Mouse (Mus musculus): ENCODE results near the gene Dennd1c. TPM values are rescaled to one million over a fixed set of nuclear protein-coding genes. Genes with fewer than 3 reads are reported as not detected.

The Dennd1c gene
- total RNA-seq, 1 experiment = 0.45 TPM

- TF ChIP-seq HCFC1 (IDR thresholded peaks at IDR 0.05; ENCODE audit: borderline replicate concordance, insufficient read depth, low read length) = no peak
- no peak for TF ChIP-seq CHD2 (IDR thresholded peaks at IDR 0.05; ENCODE audit: low read depth, low read length)
- TF ChIP-seq MAFK (IDR thresholded peaks at IDR 0.05; ENCODE audit: insufficient read depth, low read depth, low read length) = no peak
- no peak for TF ChIP-seq ZNF384 (IDR thresholded peaks at IDR 0.05; ENCODE audit: low read depth, low read length)
- TF ChIP-seq ZC3H11A (IDR thresholded peaks at IDR 0.05; ENCODE audit: borderline replicate concordance, low read depth, low read length) = no peak
Measured at GRCm38 (mm10) chr17:57066908-57067307, 11.4 kb downstream of the Dennd1c start.

GRCm38 (mm10) chr17:57063031-57063430 lies 15.3 kb downstream of the Dennd1c start:
- TF ChIP-seq ZNF384 (IDR thresholded peaks at IDR 0.05; ENCODE audit: low read depth, low read length) (no peak), ZC3H11A (IDR thresholded peaks at IDR 0.05; ENCODE audit: borderline replicate concordance, low read depth, low read length) (no peak), MAFK (IDR thresholded peaks at IDR 0.05; ENCODE audit: insufficient read depth, low read depth, low read length) (no peak), HCFC1 (IDR thresholded peaks at IDR 0.05; ENCODE audit: borderline replicate concordance, insufficient read depth, low read length) (no peak), CHD2 (IDR thresholded peaks at IDR 0.05; ENCODE audit: low read depth, low read length) (no peak)
- in situ Hi-C loops (cut with MboI; ENCODE audit: low sequenced_read_pairs in 2 of 2, unreplicated experiment in 2 of 2) = no loop called here
- no peak overlapping the region for H3K9ac ChIP-seq (ENCODE audit: insufficient read depth, low read depth, low read length, poor library complexity, severe bottlenecking)
- H3K27ac ChIP-seq (ENCODE audit: insufficient read depth, low read depth, low read length, poor library complexity, severe bottlenecking) = no peak overlapping the region
- H3K9me3 ChIP-seq (ENCODE audit: control insufficient read depth, insufficient read depth, low read depth, low read length) = no peaks in the 10 kb centered on the region
- H3K4me3 ChIP-seq (ENCODE audit: insufficient read depth in 1 of 2, low read depth in 1 of 2, low read length in 2 of 2, poor library complexity in 1 of 2, severe bottlenecking in 1 of 2) = peak overlapping the region; percentile 69 to 78
- no peak for DNase-seq (ENCODE audit: low read depth, low spot score)
- H3K4me1 ChIP-seq (ENCODE audit: control insufficient read depth in 2 of 2, insufficient read depth in 2 of 2, low read length in 2 of 2, poor library complexity in 1 of 2) = peaks cover 0 to 22% of the 10 kb centered on the region in 2 experiments; a peak in 2 of 4 replicates
- H3K36me3 ChIP-seq (ENCODE audit: control insufficient read depth, insufficient read depth, low read length, poor library complexity, severe bottlenecking) = peaks cover 8% of the 10 kb centered on the region; the same call in 1 of the 2 replicates

More at GRCm38 (mm10) chr17:57066908-57067307, 11.4 kb downstream of the Dennd1c start:
- Histone ChIP-seq H3K27ac (ENCODE audit: insufficient read depth, low read depth, low read length, poor library complexity, severe bottlenecking) (no peak overlapping the region), H3K9ac (ENCODE audit: insufficient read depth, low read depth, low read length, poor library complexity, severe bottlenecking) (no peak overlapping the region), H3K4me1 (ENCODE audit: control insufficient read depth in 2 of 2, insufficient read depth in 2 of 2, low read length in 2 of 2, poor library complexity in 1 of 2) (peaks cover 2 to 15% of the 10 kb centered on the region in 2 experiments; a peak in 2 of 4 replicates), H3K9me3 (ENCODE audit: control insufficient read depth, insufficient read depth, low read depth, low read length) (no peaks in the 10 kb centered on the region), H3K4me3 (ENCODE audit: insufficient read depth in 1 of 2, low read depth in 1 of 2, low read length in 2 of 2, poor library complexity in 1 of 2, severe bottlenecking in 1 of 2) (no peak overlapping the region), H3K36me3 (ENCODE audit: control insufficient read depth, insufficient read depth, low read length, poor library complexity, severe bottlenecking) (peaks cover 8% of the 10 kb centered on the region; the same call in 1 of the 2 replicates)
- no peak for DNase-seq (ENCODE audit: low read depth, low spot score)
- in situ Hi-C loops (cut with MboI; ENCODE audit: low sequenced_read_pairs in 2 of 2, unreplicated experiment in 2 of 2) = no loop called here

GRCm38 (mm10) chr17:57062548-57062947 lies 15.8 kb downstream of the Dennd1c start:
- peaks cover 0 to 23% of the 10 kb centered on the region in 2 experiments; a peak in 2 of 4 replicates for H3K4me1 ChIP-seq (ENCODE audit: control insufficient read depth in 2 of 2, insufficient read depth in 2 of 2, low read length in 2 of 2, poor library complexity in 1 of 2)
- no peak for DNase-seq (ENCODE audit: low read depth, low spot score)
- peak; percentile 82; the same call in 1 of the 2 replicates for TF ChIP-seq ZNF384 (IDR thresholded peaks at IDR 0.05; ENCODE audit: low read depth, low read length)
- TF ChIP-seq HCFC1 (IDR thresholded peaks at IDR 0.05; ENCODE audit: borderline replicate concordance, insufficient read depth, low read length) = no peak
- no peak for TF ChIP-seq ZC3H11A (IDR thresholded peaks at IDR 0.05; ENCODE audit: borderline replicate concordance, low read depth, low read length)
- H3K9me3 ChIP-seq (ENCODE audit: control insufficient read depth, insufficient read depth, low read depth, low read length) = no peaks in the 10 kb centered on the region
- in situ Hi-C loops (cut with MboI; ENCODE audit: low sequenced_read_pairs in 2 of 2, unreplicated experiment in 2 of 2) = no loop called here
- peak overlapping the region; percentile 10; the same call in 1 of the 2 replicates for H3K27ac ChIP-seq (ENCODE audit: insufficient read depth, low read depth, low read length, poor library complexity, severe bottlenecking)
- H3K9ac ChIP-seq (ENCODE audit: insufficient read depth, low read depth, low read length, poor library complexity, severe bottlenecking) = peak overlapping the region; percentile 74
- H3K4me3 ChIP-seq (ENCODE audit: insufficient read depth in 1 of 2, low read depth in 1 of 2, low read length in 2 of 2, poor library complexity in 1 of 2, severe bottlenecking in 1 of 2) = peak overlapping the region; percentile 69 to 78
- H3K36me3 ChIP-seq (ENCODE audit: control insufficient read depth, insufficient read depth, low read length, poor library complexity, severe bottlenecking) = peaks cover 8% of the 10 kb centered on the region; the same call in 1 of the 2 replicates

- Histone ChIP-seq H3K9ac (ENCODE audit: insufficient read depth, low read depth, low read length, poor library complexity, severe bottlenecking) (peak overlapping the region; percentile 74), H3K4me1 (ENCODE audit: control insufficient read depth in 2 of 2, insufficient read depth in 2 of 2, low read length in 2 of 2, poor library complexity in 1 of 2) (peaks cover 0 to 23% of the 10 kb centered on the region in 2 experiments; a peak in 2 of 4 replicates), H3K36me3 (ENCODE audit: control insufficient read depth, insufficient read depth, low read length, poor library complexity, severe bottlenecking) (peaks cover 8% of the 10 kb centered on the region; the same call in 1 of the 2 replicates), H3K27ac (ENCODE audit: insufficient read depth, low read depth, low read length, poor library complexity, severe bottlenecking) (peak overlapping the region; percentile 10; the same call in 1 of the 2 replicates), H3K4me3 (ENCODE audit: insufficient read depth in 1 of 2, low read depth in 1 of 2, low read length in 2 of 2, poor library complexity in 1 of 2, severe bottlenecking in 1 of 2) (peak overlapping the region; percentile 69 to 78), H3K9me3 (ENCODE audit: control insufficient read depth, insufficient read depth, low read depth, low read length) (no peaks in the 10 kb centered on the region)
- DNase-seq (ENCODE audit: low read depth, low spot score) = no peak
- no peak for TF ChIP-seq ZC3H11A (IDR thresholded peaks at IDR 0.05; ENCODE audit: borderline replicate concordance, low read depth, low read length)
- no peak for TF ChIP-seq HCFC1 (IDR thresholded peaks at IDR 0.05; ENCODE audit: borderline replicate concordance, insufficient read depth, low read length)
- no peak for TF ChIP-seq MAFK (IDR thresholded peaks at IDR 0.05; ENCODE audit: insufficient read depth, low read depth, low read length)
- no peak for TF ChIP-seq CHD2 (IDR thresholded peaks at IDR 0.05; ENCODE audit: low read depth, low read length)
- TF ChIP-seq ZNF384 (IDR thresholded peaks at IDR 0.05; ENCODE audit: low read depth, low read length) = no peak
- in situ Hi-C loops (cut with MboI; ENCODE audit: low sequenced_read_pairs in 2 of 2, unreplicated experiment in 2 of 2) = no loop called here
Measured at GRCm38 (mm10) chr17:57062011-57062521, 16.2 kb downstream of the Dennd1c start.

Data from ES-E14 (cell line).